Mouse (Mus musculus) ES-CJ7 (cell line): Measurements from ENCODE around the gene Tex50.

Source experiments
- DNase-seq: peaks from one replicate; pipeline ENCODE4 v3.0.0; 2011; ENCODE audit warnings: low read depth, low spot score

Tex50 gene

GRCm38 (mm10) chr1:161126461-161126860, 32.7 kb downstream of the Tex50 start:
- DNase-seq: no peak

- DNase-seq: no peak
These were observed 36.3 kb downstream of the Tex50 start for GRCm38 (mm10) chr1:161122661-161123418.

GRCm38 (mm10) chr1:161114591-161114990, 44.5 kb downstream of the Tex50 start:
- DNase-seq: no peak

GRCm38 (mm10) chr1:161109216-161109615, 49.9 kb downstream of the Tex50 start:
- no peak for DNase-seq
